ENCODE assay signal across 17 mouse cellular contexts in the genomic region with DNA sequence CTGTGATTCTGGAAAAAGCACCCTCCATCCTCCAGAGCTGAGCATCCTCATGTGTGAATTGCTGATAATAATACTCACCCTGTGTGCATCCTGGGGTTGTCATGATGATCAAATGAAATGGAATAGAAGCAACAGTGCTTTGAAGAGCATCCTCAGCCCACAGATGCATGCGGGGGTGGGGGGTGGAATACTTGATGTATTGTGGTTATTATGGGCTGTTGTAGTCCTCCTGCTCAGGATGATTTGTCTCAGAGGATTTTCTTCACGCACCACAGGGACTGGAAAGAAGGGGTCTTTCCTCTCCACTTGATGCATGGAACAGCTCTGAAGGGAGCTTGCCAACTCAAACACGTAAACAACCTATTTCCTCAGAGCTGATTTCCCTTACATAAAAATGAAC.
"Had no signal": no experiment of that assay in that cellular context is flagged by ENCODE, and none has a peak within 500 bp of the region (broad histone marks: within the 10 kb centered on the region; RNA-seq: fewer than 3 reads in every experiment).

No protein-coding gene starts in this region.

- H3K4me3 ChIP-seq: limb, embryonic 12.5 days; liver, embryonic 13.5 days; lung, embryonic 15.5 days; megakaryocyte, embryonic 14.5 days; myocyte; neural tube, embryonic 15.5 days had no signal

- ATAC-seq: hindbrain, postnatal 0 days; liver, postnatal 0 days had no signal

- H3K4me2 ChIP-seq: limb, embryonic 12.5 days; liver, embryonic 13.5 days; lung, embryonic 15.5 days; neural tube, embryonic 15.5 days had no signal

- H3K9ac ChIP-seq: limb, embryonic 12.5 days; liver, embryonic 13.5 days; liver, postnatal 0 days; lung, embryonic 15.5 days; neural tube, embryonic 15.5 days had no signal

- DNase-seq: kidney, adult 11 months; kidney, postnatal 10 days; kidney, postnatal 4 days; liver; liver, embryonic 13.5 days; liver, postnatal 0 days; lung, postnatal 14 days; thymus, adult 18-20 months; thymus, postnatal 14 days had no signal

- H3K27me3 ChIP-seq: limb, embryonic 12.5 days; liver, embryonic 13.5 days; lung, embryonic 15.5 days; megakaryocyte, embryonic 14.5 days; neural tube, embryonic 15.5 days had no signal

- H3K27ac ChIP-seq: hindbrain, postnatal 0 days; limb, embryonic 12.5 days; liver, embryonic 13.5 days; lung, embryonic 15.5 days; macrophage; neural tube, embryonic 15.5 days; stomach, postnatal 0 days had no signal

- H3K4me1 ChIP-seq: limb, embryonic 12.5 days; liver, embryonic 13.5 days; lung, embryonic 15.5 days; megakaryocyte, embryonic 14.5 days; neural tube, embryonic 15.5 days had no signal

- H3K9me3 ChIP-seq: limb, embryonic 12.5 days; liver, embryonic 13.5 days; lung, embryonic 15.5 days; megakaryocyte, embryonic 14.5 days; neural tube, embryonic 15.5 days had no signal

- H3K36me3 ChIP-seq: limb, embryonic 12.5 days; liver, embryonic 13.5 days; lung, embryonic 15.5 days; neural tube, embryonic 15.5 days had no signal
